Mouse (Mus musculus): Measurements from ENCODE around the gene Lkaaear1. TPM values are rescaled to one million over a fixed set of nuclear protein-coding genes. Genes with fewer than 3 reads are reported as not detected.

Lkaaear1 gene
- total RNA-seq, 2 experiments from 2014 or later: not detected

- intact Hi-C loops (cut with DNase I): loop anchor here (1.0 to 2.0 kb wide), 3 partner anchors 19 to 48 kb away; no protein-coding TSS in a partner anchor
- DNase-seq: peak; percentile 75 to 76
Observed at GRCm38 (mm10) chr2:181658930-181659555, 39.2 kb downstream of the Lkaaear1 start.

GRCm38 (mm10) chr2:181658528-181658927, 39.7 kb downstream of the Lkaaear1 start:
- no peak for DNase-seq
- intact Hi-C loops (cut with DNase I): loop anchor here (2.0 kb wide), 2 partner anchors 36 to 48 kb away; no protein-coding TSS in a partner anchor

- DNase-seq: no peak
- intact Hi-C loops (cut with DNase I): no loop called here
Observed at GRCm38 (mm10) chr2:181657441-181657840, 40.8 kb downstream of the Lkaaear1 start.

GRCm38 (mm10) chr2:181656734-181657133, 41.5 kb downstream of the Lkaaear1 start, which contains the start of gene Gm29797:
Gm29797 (plus strand) TSS chr2:181657034.
- no peak for DNase-seq
- intact Hi-C loops (cut with DNase I): no loop called here

GRCm38 (mm10) chr2:181653523-181653922, 44.7 kb downstream of the Lkaaear1 start:
- intact Hi-C loops (cut with DNase I): no loop called here
- no peak for DNase-seq

GRCm38 (mm10) chr2:181653065-181653464, 45.2 kb downstream of the Lkaaear1 start:
- no peak for DNase-seq
- intact Hi-C loops (cut with DNase I): no loop called here

GRCm38 (mm10) chr2:181648926-181649325, 49.3 kb downstream of the Lkaaear1 start:
- intact Hi-C loops (cut with DNase I): no loop called here
- DNase-seq: no peak

Other genes starting within 250 kb of the Lkaaear1 start
- 10 to 100 TPM; 14.8 to 15.9 TPM for gene Zbtb46, start 239.0 kb downstream of the Lkaaear1 start, total RNA-seq (2021)
- gene Abhd16b, start 205.2 kb downstream of the Lkaaear1 start, total RNA-seq (2021): not detected
- 10 to 100 TPM; 69.9 to 74.9 TPM for gene Tpd52l2, start 201.3 kb downstream of the Lkaaear1 start, total RNA-seq (2021)
- 100 to 1,000 TPM in 1 of 2 experiments, 10 to 100 TPM in 1; 96.7 to 104 TPM for gene Dnajc5, start 178.0 kb downstream of the Lkaaear1 start, total RNA-seq (2021)
- 10 to 100 TPM; 43.3 to 47.1 TPM for gene Uckl1, start 113.5 kb downstream of the Lkaaear1 start, total RNA-seq (2021)
- 10 to 100 TPM; 37.0 to 41.1 TPM for gene Prpf6, start 106.6 kb downstream of the Lkaaear1 start, total RNA-seq (2021)
- gene Zfp512b, start 105.6 kb downstream of the Lkaaear1 start, total RNA-seq (2021): 10 to 100 TPM; 31.2 to 39.5 TPM
- 1 to 10 TPM; 2.7 to 3.2 TPM for gene Samd10, start 99.2 kb downstream of the Lkaaear1 start, total RNA-seq (2021)
- not detected for gene Gm29797, start 41.4 kb downstream of the Lkaaear1 start, total RNA-seq (2021)
- 100 to 1,000 TPM in 1 of 2 experiments, 10 to 100 TPM in 1; 91.5 to 103 TPM for gene Sox18, start 26.8 kb downstream of the Lkaaear1 start, total RNA-seq (2021)
- 10 to 100 TPM in 1 of 2 experiments, 1 to 10 TPM in 1; 8.6 to 10.7 TPM for gene Tcea2, start 18.1 kb downstream of the Lkaaear1 start, total RNA-seq (2021)
- 10 to 100 TPM; 12.2 to 12.7 TPM for gene Rgs19, start 4.5 kb downstream of the Lkaaear1 start, total RNA-seq (2021)
- gene Oprl1, start 16.6 kb upstream of the Lkaaear1 start, total RNA-seq (2021): not detected
- not detected for gene Myt1, start 64.9 kb upstream of the Lkaaear1 start, total RNA-seq (2021)
- gene Pcmtd2, start 139.4 kb upstream of the Lkaaear1 start, total RNA-seq (2021): 10 to 100 TPM; 40.8 to 48.7 TPM
- gene Polr3k, start 165.9 kb upstream of the Lkaaear1 start, total RNA-seq (2021): 10 to 100 TPM; 11.4 to 12.8 TPM